Mouse (Mus musculus) urinary bladder, postnatal 36 days (tissue): ENCODE results near the gene Irf2.

ENCODE experiments used
- DNase-seq, 2 experiments: peaks; one replicate each; pipeline ENCODE4 v3.0.0; 2022; ENCODE audit warnings: low spot score in 2 of 2, mixed read lengths in 1 of 2

The Irf2 gene

GRCm38 (mm10) chr8:46739003-46739949 lies at the start of gene Irf2:
Irf2 (plus strand) TSS chr8:46739732.
- peak; percentile 76 to 91 for DNase-seq

GRCm38 (mm10) chr8:46690111-46690510 lies 49.4 kb upstream of the Irf2 start:
- DNase-seq: no peak

GRCm38 (mm10) chr8:46690581-46690980 lies 49.0 kb upstream of the Irf2 start:
- DNase-seq: no peak

- no peak for DNase-seq
These were observed 48.2 kb upstream of the Irf2 start for GRCm38 (mm10) chr8:46691360-46691759.

GRCm38 (mm10) chr8:46696256-46697041 lies 43.1 kb upstream of the Irf2 start:
- no peak for DNase-seq

- no peak for DNase-seq
These were observed 42.0 kb upstream of the Irf2 start for GRCm38 (mm10) chr8:46697566-46697965.

GRCm38 (mm10) chr8:46698162-46698561 lies 41.4 kb upstream of the Irf2 start:
- no peak for DNase-seq

- DNase-seq: no peak
These were observed 34.4 kb upstream of the Irf2 start for GRCm38 (mm10) chr8:46705145-46705544.

GRCm38 (mm10) chr8:46706730-46707129 lies 32.8 kb upstream of the Irf2 start:
- no peak for DNase-seq

GRCm38 (mm10) chr8:46709302-46709701 lies 30.2 kb upstream of the Irf2 start:
- DNase-seq: no peak

- DNase-seq: no peak
These were observed 29.2 kb upstream of the Irf2 start for GRCm38 (mm10) chr8:46710289-46710688.

- no peak for DNase-seq
These were observed 28.0 kb upstream of the Irf2 start for GRCm38 (mm10) chr8:46711496-46711895.

GRCm38 (mm10) chr8:46713178-46713577 lies 26.4 kb upstream of the Irf2 start:
- no peak for DNase-seq

GRCm38 (mm10) chr8:46713844-46714243 lies 25.7 kb upstream of the Irf2 start:
- DNase-seq: peak; percentile 32 to 48

- DNase-seq: no peak
These were observed 25.1 kb upstream of the Irf2 start for GRCm38 (mm10) chr8:46714400-46714799.

GRCm38 (mm10) chr8:46716477-46716876 lies 23.1 kb upstream of the Irf2 start:
- no peak for DNase-seq

GRCm38 (mm10) chr8:46717170-46717569 lies 22.4 kb upstream of the Irf2 start:
- no peak for DNase-seq

GRCm38 (mm10) chr8:46718301-46718700 lies 21.2 kb upstream of the Irf2 start:
- no peak for DNase-seq

GRCm38 (mm10) chr8:46718747-46719146 lies 20.8 kb upstream of the Irf2 start:
- DNase-seq: no peak

GRCm38 (mm10) chr8:46720656-46721055 lies 18.9 kb upstream of the Irf2 start:
- DNase-seq: no peak

GRCm38 (mm10) chr8:46721065-46721845 lies 18.3 kb upstream of the Irf2 start:
- DNase-seq: no peak

GRCm38 (mm10) chr8:46722536-46722935 lies 17.0 kb upstream of the Irf2 start:
- no peak for DNase-seq
